Mouse (Mus musculus) C2C12 (cell line): Measurements from ENCODE around the gene Scrg1.

Source experiments
- CEBPB ChIP-seq: IDR thresholded peaks from one replicate; pipeline ENCODE4 v1.6.1; 2011; ENCODE audit warnings: low read depth, mild to moderate bottlenecking, control low read depth, moderate library complexity
- CTCF ChIP-seq: IDR thresholded peaks from one replicate; pipeline ENCODE4 v1.5.1; 2011; ENCODE audit not compliant: control insufficient read depth, insufficient read depth, insufficient read length
- FOSL1 ChIP-seq: IDR thresholded peaks from one replicate; pipeline ENCODE4 v1.8.0; 2011; ENCODE audit warnings: mild to moderate bottlenecking, low read length; ENCODE audit not compliant: poor library complexity, insufficient read depth, severe bottlenecking
- MAX ChIP-seq: IDR thresholded peaks from one replicate; pipeline ENCODE4 v1.6.1; 2011; ENCODE audit warnings: mild to moderate bottlenecking, control low read depth
- MYOD1 ChIP-seq: IDR thresholded peaks from one replicate; pipeline ENCODE4 v1.6.1; 2011; ENCODE audit warnings: low read depth; ENCODE audit not compliant: control insufficient read depth, insufficient read length
- MYOG ChIP-seq: IDR thresholded peaks from one replicate; pipeline ENCODE4 v1.6.1; 2011; ENCODE audit not compliant: control insufficient read depth, insufficient read length; ENCODE audit errors: extremely low read depth
- USF1 ChIP-seq: IDR thresholded peaks from one replicate; pipeline ENCODE4 v1.6.1; 2011; ENCODE audit warnings: low read depth, mild to moderate bottlenecking, control low read depth, moderate library complexity

- TF ChIP-seq CTCF (no peak), USF1 (no peak), MYOD1 (no peak), MAX (no peak), MYOG (no peak), CEBPB (no peak), FOSL1 (no peak)
Observed at GRCm38 (mm10) chr8:57455765-57456164, at the start of gene Scrg1.
